Mouse (Mus musculus) heart, postnatal 14 days (tissue): ENCODE results near the gene Thap8. TPM values are rescaled to one million over a fixed set of nuclear protein-coding genes. Genes with fewer than 3 reads are reported as not detected.
"Not testable (repeated sequence)": the region's sequence is repeated elsewhere in the genome, so short reads cannot be mapped to it uniquely, and the experiment has no call there.

Experiments
- DNase-seq, 2 experiments: peaks; one replicate each; pipeline ENCODE4 v3.0.0; 2021 to 2022
- intact Hi-C: fragments of 180-260 bp; cut with DNase I; formaldehyde crosslinking; loops from one replicate; pipeline ENCODE4 v1.15.1; 2025
- long read RNA-seq, 2 experiments: library from polyadenylated mRNA; stranded (forward); transcript quantifications; one replicate each; pipeline ENCODE4 v2.0.0; 2021
- total RNA-seq, 2 experiments: library from RNA; stranded (reverse); gene quantifications; 2 replicates each; pipeline ENCODE4 v1.2.3; 2021

Gene Thap8
- under 1 TPM; 0.22 to 0.43 TPM for total RNA-seq
- long read RNA-seq, experiment 1 = 0 reads
- long read RNA-seq, experiment 2 = 0 reads

DNA sequence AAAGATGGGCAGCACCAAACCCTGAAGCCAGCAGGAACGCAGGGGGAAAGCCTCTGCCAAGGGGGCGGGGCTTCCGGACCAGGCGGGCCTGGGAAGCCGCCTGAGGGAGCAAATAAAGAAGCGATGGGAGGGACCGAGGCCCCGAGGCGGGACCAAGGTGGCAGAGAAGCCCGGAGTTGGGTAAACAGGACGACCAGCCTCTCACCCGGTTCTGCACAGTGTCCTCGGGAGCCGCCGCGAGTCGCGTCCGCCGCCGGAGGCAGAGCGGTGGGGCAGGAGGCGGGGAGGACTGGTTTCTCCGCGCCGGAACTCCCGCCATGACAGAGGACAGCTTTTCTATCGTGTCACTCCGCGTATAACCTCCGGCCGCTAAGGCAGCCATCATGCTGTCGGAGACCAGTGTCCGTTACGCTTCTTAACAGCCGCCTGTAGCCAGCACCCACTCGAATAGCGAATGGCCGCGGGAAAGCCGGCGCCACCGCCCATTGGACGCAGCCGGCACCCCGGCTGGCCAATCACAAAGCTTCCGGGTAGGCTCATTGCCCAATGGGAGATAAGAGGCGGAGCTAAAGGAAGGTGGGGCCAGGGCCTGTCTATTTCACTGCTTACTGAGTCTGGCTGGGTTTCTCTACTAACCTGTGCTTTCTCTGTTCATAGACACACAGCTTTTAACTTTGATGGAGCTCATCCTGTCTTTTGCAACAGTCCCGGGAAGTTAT lies at the start of gene Thap8, which contains the start of gene Wdr62:
Gene Thap8 (plus strand): TSS at position 144 of the 719 bp plus-strand sequence.
Gene Wdr62 (minus strand): TSS at position 469 of the 719 bp plus-strand sequence.
- intact Hi-C loops = loop anchor here (5.0 kb wide), 1 partner anchor 48 kb away; the partner anchor contains the start of genes Polr2i and Tbcb
- DNase-seq = peak; percentile 91 to 94

DNA sequence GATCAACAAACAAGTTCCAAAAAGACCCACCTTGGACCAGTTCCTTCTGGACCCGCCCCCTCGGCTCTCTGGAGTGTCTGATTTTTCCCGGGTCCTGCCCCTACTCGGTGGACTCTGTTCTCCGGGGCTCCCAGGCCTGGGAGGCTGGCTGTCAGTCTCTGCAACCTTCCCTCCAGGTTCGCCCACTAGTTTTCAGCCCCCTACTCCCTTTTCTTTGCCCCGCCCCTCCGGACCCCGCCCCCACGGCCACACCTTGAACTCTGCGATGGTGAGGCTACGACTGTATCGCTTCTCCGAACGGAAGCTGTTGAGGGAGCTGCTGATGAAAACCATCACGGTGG lies 48.6 kb upstream of the Thap8 start:
- intact Hi-C loops = loop anchor here (5.0 kb wide), 1 partner anchor 51 kb away; the partner anchor contains the start of genes Thap8 and Wdr62

DNA sequence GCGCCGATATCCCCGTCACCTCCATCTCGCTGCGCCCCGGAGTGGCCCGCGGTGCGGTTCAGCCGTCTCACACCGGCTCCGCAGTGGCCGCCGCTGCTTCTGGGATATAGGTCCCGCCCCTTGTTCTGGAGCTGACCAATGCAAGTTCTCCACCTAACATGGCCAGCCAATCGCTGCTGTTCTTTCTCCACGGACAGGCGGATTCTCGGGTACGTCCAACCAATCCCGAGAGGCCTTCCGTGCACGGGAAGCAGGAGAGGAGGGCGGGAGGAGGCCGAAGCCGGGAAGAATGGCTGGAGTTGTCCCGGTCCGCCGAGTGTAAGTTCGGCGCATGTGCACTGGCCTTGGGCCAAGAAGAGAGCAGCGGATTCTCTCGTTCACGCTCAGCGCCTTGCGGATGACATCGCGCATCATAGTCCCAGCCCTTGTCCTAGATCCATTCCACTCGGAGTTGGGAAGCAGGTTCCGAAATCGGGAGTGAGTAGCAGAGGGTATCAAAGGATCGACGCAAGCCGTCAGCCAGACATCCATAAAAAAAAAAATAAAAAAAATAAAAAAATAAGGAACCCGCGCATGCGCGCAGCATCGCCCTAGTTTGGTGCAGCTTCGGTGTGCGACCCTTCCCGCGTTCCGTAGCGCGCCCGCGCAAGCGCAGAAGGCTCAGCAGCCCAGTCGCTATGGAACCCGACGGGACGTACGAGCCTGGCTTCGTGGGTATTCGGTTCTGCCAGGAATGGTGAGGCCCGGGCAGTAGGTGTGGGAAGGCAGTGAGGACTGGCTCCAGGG lies 48.0 kb upstream of the Thap8 start, which contains the start of the genes Polr2i and Tbcb:
Gene Polr2i (plus strand): TSS at position 280 of the 786 bp plus-strand sequence.
Gene Tbcb (minus strand): TSS at position 604 of the 786 bp plus-strand sequence.
- DNase-seq = peak; percentile 97

More for the DNA sequence above, 48.6 kb upstream of the Thap8 start:
- no peak for DNase-seq

DNA sequence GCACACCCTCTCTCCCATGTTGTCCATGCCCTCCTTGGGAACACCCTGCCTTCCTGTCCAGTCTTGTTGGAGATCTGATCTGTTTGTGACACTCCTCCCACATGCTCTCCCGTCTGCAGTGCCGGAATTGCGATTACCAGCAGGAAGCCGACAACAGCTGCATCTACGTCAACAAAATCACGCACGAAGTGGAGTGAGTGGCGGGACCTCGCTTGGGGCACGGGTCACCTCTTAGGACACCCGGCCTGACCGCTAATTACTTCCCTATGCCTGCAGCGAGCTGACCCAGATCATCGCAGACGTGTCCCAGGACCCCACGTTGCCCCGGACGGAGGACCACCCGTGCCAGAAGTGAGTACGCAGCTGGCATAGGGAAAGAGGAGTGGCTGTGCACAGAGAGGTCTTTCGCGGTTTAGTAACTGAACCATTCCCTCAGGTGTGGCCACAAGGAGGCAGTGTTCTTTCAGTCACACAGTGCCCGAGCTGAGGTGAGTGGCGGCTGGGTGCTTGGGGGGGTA lies 47.2 kb upstream of the Thap8 start:
- intact Hi-C loops = loop anchor here (5.0 kb wide), 1 partner anchor 50 kb away; the partner anchor contains the start of genes Thap8 and Wdr62
- DNase-seq = peak; percentile 46 to 70

More for the DNA sequence above, 48.0 kb upstream of the Thap8 start, which contains the start of the genes Polr2i and Tbcb:
- intact Hi-C loops = loop anchor here (5.0 kb wide), 1 partner anchor 50 kb away; the partner anchor contains the start of genes Thap8 and Wdr62

DNA sequence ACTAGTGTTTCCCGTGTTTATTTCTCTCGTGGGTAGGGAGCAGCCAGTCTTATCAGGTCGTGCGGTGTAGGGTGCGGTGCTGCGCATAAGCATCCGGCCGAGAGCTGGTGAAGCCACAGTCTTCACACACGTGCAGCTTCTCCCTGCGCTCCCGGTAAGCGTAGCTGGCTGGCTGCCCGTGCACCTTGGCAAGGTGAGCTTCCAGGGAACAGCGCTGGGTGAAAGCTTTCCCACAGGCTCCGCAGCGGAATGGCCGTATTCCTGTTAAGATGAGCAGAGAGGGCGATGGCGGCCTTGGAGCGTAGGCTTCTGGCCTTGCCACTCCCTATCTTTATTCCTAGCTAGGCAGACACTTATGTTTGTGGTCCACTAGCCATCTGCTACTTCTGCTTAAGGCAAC lies 46.5 kb upstream of the Thap8 start:
- intact Hi-C loops = loop anchor here (5.0 kb wide), 1 partner anchor 49 kb away; the partner anchor contains the start of genes Thap8 and Wdr62
- no peak for DNase-seq

DNA sequence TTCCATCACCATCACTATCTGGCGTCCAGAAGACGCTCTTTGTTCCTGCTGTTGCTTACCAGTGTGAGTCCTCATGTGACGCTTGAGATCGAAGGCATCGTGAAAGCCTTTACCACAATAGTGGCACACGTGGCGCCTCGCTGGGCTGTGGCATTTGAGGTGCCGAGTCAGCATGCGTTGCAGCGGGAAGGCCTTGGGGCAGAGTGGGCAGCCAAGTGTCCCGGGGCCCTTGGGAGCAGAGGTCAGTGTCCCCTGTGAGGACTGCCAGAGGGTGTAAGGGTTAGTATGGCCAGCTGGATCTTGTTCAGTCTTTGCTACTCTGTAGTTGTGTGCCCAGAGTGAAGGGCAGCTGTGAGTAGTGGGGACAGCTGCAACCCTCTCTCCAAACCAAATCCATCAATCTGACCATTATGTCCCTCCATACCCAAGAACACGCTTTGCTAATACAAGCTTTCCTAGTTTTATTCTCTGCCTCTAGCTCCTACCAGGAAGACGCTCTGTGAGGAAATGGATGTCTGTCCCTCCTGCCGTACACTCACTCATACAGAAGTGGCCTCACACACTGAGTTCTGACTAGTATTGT lies 45.5 kb upstream of the Thap8 start:
- DNase-seq = no peak
- intact Hi-C loops = loop anchor here (5.0 kb wide), 1 partner anchor 48 kb away; the partner anchor contains the start of genes Thap8 and Wdr62

DNA sequence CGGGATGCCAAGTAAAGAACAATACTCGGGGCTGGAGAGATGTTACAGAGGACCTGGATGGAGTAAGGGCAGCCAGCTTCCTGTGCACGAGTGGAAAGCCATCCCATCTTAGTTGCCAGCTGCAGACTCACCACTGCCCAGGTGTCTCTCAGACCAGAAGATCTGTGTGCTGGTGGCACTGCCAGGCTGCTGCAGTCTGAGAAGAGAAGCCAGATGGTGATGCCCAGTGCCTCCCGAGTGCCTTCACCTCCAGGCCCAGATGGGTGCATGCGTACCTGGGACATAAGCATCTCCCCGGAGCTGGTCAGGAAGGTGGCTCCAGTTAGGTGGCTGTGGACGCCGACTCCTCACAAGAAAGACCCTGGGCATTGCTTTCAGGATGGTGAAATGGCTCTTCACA lies 44.8 kb upstream of the Thap8 start:
- intact Hi-C loops = no loop called here
- no peak for DNase-seq

DNA sequence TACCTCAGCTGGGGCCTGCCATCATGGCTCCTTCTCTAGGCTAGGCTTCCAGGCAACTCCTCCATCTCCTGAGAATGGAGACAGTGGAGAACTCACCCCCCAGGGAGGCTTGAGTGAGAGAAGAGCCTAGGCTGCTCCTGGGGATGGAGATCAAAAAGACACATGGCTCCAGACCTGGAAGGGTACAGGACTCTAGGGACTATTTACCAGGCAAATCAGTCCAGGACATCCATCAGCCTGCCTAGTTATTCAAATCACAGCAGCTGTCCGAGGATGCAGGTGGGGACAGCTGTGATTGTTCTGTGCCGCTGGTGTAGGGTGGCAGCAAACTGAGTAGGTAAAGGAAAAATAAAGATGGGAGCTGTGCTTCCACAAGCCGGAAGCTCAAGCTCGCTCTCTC lies 44.3 kb upstream of the Thap8 start, which contains the start of gene Ovol3:
Gene Ovol3 (minus strand): TSS at position 101 of the 400 bp plus-strand sequence.
- no peak for DNase-seq
- intact Hi-C loops = no loop called here

DNA sequence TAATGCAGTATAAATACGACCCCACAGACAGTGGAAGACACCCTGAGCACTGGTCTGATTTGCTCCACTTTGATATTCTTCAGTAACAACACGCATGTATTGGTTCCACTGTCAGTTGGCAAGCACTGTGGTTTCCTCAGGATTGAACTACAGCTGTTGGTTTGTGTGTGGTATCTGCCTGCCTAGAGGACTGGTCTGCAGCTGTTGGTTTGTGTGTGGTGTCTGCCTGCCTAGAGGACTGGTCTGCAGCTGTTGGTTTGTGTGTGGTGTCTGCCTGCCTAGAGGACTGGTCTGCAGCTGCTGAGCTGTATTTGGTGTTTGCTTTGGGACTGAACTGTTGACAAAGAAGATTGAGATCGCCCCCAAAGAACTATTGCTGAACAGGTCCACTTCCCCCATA lies 42.5 kb upstream of the Thap8 start:
- intact Hi-C loops, DNase-seq: not testable (repeated sequence)

DNA sequence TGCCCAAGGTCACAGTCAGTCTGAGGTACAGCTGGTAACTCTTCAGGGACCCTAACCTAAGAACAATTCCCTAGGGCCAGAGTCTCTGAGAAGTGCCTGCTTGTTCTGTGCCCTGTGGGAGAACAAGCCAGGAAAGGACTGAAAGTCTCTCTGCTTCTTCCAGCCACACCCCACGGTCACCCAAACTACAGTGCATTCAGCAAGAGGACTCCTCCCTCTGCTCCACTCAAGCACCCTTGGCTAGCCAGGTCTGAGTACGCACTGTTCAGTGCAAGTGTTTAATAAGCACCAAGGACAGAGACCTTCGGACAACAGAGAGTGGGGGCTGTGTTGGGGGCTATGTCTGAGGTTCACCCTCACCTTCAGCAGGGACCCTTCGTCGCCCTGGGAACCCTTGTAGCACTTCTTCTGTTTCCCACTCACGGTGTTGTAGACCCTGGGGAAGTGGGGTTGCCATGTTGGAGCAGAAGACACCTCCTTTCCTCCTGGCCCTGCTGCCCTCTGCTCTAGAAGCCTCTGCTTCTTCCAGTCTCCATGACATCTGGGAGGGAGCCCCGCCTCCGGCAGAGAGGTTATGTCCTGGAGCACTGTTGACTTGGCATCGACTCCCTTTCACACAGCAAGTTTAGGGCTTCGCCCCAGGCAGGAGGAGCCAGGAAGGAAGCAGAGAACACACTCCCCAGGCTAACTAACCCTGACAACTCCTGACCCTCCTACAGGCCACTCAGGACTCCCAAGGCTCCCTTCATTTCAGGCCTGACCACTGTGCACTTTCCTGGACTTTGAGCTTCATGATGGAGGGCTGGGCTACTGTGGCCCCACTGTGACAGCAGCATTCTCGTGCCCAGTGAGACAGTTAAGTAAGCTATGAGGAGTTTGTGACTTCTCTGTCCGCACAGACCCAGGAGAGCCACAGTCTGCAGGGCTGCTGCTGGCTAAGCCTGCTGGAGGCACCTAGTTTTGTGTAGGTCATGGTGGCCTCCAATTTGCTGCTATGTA lies 27.6 kb upstream of the Thap8 start:
- peak in 1 of 2 experiments; percentile 26 for DNase-seq
- intact Hi-C loops = no loop called here

DNA sequence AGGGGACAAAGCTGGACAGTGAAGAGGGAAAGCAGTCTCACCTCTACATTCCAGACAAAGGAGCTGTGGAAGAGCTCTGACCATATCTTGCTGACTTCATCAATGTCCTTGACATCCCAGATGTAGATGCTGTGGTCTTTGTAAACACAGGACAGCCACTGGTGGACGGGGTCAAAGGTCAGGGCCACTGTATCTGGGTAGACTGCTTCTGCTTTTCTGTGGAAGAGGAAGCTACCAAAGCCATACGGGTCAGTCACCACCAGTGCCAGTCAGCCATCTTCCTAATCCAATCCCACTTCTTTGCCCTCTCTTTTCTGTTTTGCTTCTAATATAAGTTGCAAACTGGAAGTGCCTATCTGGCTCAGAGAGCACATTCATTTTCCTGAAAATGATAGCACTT lies 14.9 kb upstream of the Thap8 start:
- intact Hi-C loops = no loop called here
- DNase-seq = no peak

DNA sequence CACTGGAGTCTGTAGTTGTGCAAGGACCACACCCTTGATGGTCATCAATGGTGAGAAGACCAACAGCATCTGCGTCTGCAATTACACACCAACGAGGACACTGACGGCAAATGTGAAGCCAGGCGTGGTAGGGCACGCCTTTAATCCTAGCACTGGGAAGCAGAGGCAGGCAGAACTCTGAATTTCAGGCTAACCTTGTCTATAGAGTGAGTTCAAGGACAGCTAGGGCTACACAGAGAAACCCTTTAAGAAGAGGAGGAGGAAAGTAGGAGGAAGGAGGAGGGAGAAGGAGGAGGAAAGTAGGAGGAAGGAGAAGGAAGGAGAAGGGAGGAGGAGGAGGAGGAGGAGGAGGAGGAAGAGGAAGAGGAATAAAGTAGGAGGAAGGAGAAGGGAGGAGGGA lies 14.4 kb upstream of the Thap8 start:
- no peak for DNase-seq
- intact Hi-C loops = no loop called here

DNA sequence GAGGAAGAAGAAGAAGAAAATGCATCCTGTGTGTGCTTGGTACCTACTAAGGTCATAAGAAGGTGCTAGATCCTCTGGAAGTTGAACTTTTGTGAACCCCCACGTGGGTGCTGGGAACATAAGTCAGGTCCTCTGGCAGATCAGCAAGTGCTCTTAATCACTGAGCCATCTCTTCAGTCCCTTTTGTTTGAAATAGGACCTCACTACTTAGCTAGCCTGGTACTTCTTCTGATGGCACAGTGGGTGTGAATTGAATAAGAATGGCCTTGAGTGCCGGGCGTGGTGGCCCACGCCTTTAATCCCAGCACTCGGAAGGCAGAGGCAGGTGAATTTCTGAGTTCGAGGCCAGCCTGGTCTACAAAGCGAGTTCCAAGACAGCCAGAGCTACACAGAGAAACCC lies 14.0 kb upstream of the Thap8 start:
- no peak for DNase-seq
- intact Hi-C loops = no loop called here

DNA sequence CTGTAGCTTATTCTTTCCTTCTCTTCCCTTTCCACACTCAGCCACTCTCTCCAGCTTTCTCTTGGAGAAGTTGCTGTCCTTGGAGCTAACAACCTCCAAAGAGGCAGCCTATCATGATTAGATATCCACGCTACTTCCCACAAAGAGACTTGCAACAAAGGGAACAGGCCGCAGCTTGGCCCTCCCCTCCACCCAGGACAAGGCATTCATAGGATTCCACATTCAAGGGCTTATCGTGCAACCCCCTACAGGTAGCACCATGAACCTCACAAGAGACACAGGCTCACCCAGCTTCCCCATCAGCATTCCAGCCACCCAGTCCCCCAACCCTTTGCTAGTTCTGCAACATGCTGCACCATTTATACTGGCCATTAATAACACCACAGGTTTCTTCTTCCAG lies 13.1 kb upstream of the Thap8 start:
- intact Hi-C loops = no loop called here

DNA sequence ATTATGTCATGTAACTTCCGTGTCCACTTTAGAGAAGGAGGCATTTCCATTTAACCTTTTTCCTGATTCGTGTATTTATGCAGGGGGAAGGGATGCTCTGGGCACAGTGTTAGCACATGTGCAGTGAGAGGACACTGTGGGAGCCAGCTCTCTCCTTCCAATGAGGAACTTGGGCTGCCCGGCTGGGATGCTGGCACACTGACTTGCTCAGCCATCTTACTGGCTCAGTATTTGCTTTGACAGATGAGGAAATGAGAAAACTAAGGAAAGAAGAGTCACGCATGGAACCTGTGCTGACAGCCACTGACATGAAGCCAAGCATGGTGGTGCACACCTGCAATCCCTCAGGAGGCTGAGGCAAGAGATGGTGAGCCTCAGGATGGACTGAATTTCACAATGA lies 10.3 kb upstream of the Thap8 start:
- intact Hi-C loops = no loop called here
- DNase-seq = no peak

More for the DNA sequence above, 13.1 kb upstream of the Thap8 start:
- no peak for DNase-seq

DNA sequence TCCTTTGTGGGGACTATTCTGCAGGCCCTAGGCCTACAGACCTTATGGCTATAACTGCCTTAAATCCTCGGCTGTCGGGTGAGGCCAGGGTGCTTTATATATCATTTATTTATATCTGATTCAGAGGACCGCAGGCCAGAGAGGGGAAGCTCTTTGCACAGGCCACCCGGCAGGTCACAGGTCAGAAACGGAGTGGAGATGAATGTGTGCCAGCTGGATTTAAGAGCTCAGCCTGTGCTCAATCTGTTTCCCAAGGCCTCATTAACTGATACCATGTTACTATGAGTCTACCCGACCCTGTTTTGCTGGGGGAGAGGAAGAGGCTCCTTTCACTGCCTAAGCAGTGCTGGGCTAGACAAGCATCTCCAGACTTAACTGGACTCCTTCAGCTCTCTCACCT lies 5.5 kb upstream of the Thap8 start:
- DNase-seq = no peak
- intact Hi-C loops = no loop called here

DNA sequence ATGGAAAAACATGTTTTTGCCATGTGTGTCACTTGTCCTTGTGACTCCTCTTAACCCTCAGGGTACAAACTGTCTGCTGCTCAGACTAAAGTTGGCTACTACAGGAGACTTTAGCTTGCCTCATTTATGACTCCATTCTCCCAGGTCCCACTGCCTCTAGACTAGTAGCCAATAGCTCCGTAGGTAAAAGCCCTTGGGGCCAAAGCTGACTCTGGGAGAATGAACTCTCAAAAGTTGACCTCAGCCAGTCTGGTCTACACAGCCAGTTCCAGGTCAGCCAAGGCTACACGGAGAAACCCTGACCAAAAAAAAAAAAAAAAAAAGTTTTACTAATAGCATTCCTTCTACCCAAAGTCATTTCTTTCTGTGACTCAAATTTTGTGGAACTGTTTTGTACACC lies 983 bp upstream of the Thap8 start:
- intact Hi-C loops = no loop called here
- no peak for DNase-seq

DNA sequence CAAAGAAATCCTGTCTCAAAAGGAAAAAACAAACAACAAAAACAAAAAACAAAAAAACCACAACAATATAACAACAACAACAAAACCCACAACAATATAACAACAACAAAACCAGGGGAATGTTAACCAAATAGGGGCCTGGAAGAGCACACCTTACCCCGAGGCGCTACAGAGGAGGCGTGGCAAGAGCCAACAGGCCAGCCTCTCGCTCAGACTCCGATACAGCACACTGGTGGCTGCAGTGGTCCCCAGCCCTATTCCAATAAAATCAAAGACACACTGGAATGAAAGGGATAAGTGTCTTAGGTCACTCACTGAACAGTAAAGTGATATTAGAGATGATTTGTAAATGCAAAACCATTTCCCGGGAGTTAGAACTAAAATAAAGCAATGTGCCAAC lies 358 bp upstream of the Thap8 start:
- intact Hi-C loops = no loop called here
- no peak for DNase-seq

DNA sequence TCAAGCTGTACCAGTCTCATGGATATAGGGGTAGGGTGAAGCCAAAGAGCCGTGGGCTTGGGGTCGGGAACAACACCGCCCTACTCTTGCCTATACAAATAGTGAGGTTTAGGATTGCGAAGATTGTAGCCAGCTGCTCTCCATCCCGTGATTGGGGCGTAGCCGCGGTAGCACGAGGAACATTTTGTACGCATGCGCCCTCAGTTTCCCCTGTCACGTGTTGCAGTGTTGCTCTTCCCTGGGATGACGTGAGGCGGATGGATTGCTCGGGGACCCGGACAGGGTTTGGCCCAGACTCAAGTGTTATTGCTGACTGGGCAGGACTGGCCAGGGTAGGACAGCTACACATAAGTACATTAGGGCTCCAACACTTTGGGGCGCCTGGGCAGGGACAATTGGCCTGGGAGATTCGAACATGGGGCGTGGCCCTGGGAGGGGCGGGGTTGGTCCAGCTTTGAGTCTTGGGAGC lies 810 bp downstream of the Thap8 start:
- intact Hi-C loops = loop anchor here (5.0 kb wide), 1 partner anchor 48 kb away; the partner anchor contains the start of genes Polr2i and Tbcb

More for the DNA sequence above, 810 bp downstream of the Thap8 start:
- peak; percentile 84 to 88 for DNase-seq
